Mouse (Mus musculus): Measurements from ENCODE around the gene Ush1c. TPM values are rescaled to one million over a fixed set of nuclear protein-coding genes. Genes with fewer than 3 reads are reported as not detected.
A peak's percentile ranks its signal among the peaks of the same experiment; 100 is the strongest.

Gene Ush1c
- polyA plus RNA-seq, 1 experiment from 2014 or later: 3.6 TPM

- 85% methylated on average over 7 of the region's 7 CpGs for WGBS
- H3K4me3 ChIP-seq: no peak overlapping the region
- H3K27me3 ChIP-seq (ENCODE audit: poor library complexity, severe bottlenecking): peaks cover 14% of the 10 kb centered on the region
- no peak overlapping the region for H3K27ac ChIP-seq
- no peaks in the 10 kb centered on the region for H3K9me3 ChIP-seq
- no peak for DNase-seq (ENCODE audit: extremely low spot score, low spot score)
- no peaks in the 10 kb centered on the region for H3K36me3 ChIP-seq (replicated peaks)
- H3K4me1 ChIP-seq: peaks cover 47% of the 10 kb centered on the region
Observed at GRCm38 (mm10) chr7:46157746-46158145, 80.6 kb downstream of the Ush1c start.

- H3K27me3 ChIP-seq (ENCODE audit: poor library complexity, severe bottlenecking): peaks cover 14% of the 10 kb centered on the region
- H3K4me3 ChIP-seq: no peak overlapping the region; the same call in 1 of the 2 replicates
- H3K27ac ChIP-seq: peak overlapping the region; percentile 42
- H3K4me1 ChIP-seq: peaks cover 28% of the 10 kb centered on the region
- no peak for DNase-seq (ENCODE audit: extremely low spot score, low spot score)
- 34% methylated on average over 18 of the region's 18 CpGs for WGBS
- H3K36me3 ChIP-seq (replicated peaks): no peaks in the 10 kb centered on the region
- H3K9me3 ChIP-seq: no peaks in the 10 kb centered on the region
Observed at GRCm38 (mm10) chr7:46154498-46155488, 83.5 kb downstream of the Ush1c start.

- 77% methylated on average over 9 of the region's 9 CpGs for WGBS
- Histone ChIP-seq H3K36me3 (replicated peaks) (no peaks in the 10 kb centered on the region), H3K4me1 (peaks cover 28% of the 10 kb centered on the region), H3K27ac (no peak overlapping the region), H3K4me3 (no peak overlapping the region), H3K9me3 (no peaks in the 10 kb centered on the region), H3K27me3 (ENCODE audit: poor library complexity, severe bottlenecking) (peaks cover 14% of the 10 kb centered on the region)
- no peak for DNase-seq (ENCODE audit: extremely low spot score, low spot score)
Observed at GRCm38 (mm10) chr7:46152819-46153351, 85.4 kb downstream of the Ush1c start.

GRCm38 (mm10) chr7:46147417-46147816 is 90.9 kb downstream of the Ush1c start:
- H3K27ac ChIP-seq: no peak overlapping the region
- DNase-seq (ENCODE audit: extremely low spot score, low spot score): no peak
- H3K36me3 ChIP-seq (replicated peaks): no peaks in the 10 kb centered on the region
- no peaks in the 10 kb centered on the region for H3K27me3 ChIP-seq (ENCODE audit: poor library complexity, severe bottlenecking)
- no peaks in the 10 kb centered on the region for H3K4me1 ChIP-seq
- no peak overlapping the region for H3K4me3 ChIP-seq
- 92% methylated on average over 7 of the region's 7 CpGs for WGBS
- no peaks in the 10 kb centered on the region for H3K9me3 ChIP-seq

GRCm38 (mm10) chr7:46146675-46147308 is 91.5 kb downstream of the Ush1c start:
- Histone ChIP-seq H3K27ac (no peak overlapping the region), H3K4me1 (no peaks in the 10 kb centered on the region), H3K27me3 (ENCODE audit: poor library complexity, severe bottlenecking) (no peaks in the 10 kb centered on the region), H3K4me3 (no peak overlapping the region), H3K9me3 (no peaks in the 10 kb centered on the region), H3K36me3 (replicated peaks) (no peaks in the 10 kb centered on the region)
- no peak for DNase-seq (ENCODE audit: extremely low spot score, low spot score)
- 91% methylated on average over 7 of the region's 7 CpGs for WGBS

Other genes with a start within 250 kb of the Ush1c start
- gene Abcc6, start 208.2 kb downstream of the Ush1c start, polyA plus RNA-seq (2016; fragmentation: Nextera tagmentation; extraction: Ambion mirVana): 0.10 and 0.33 TPM in 2 replicates
- gene Nomo1, start 204.8 kb downstream of the Ush1c start, polyA plus RNA-seq (2016; fragmentation: Nextera tagmentation; extraction: Ambion mirVana): 33.7 and 33.8 TPM in 2 replicates
- 0.12 and 0.54 TPM in 2 replicates for gene Kcnj11, start 137.7 kb downstream of the Ush1c start, polyA plus RNA-seq (2016; fragmentation: Nextera tagmentation; extraction: Ambion mirVana)
- 1.5 TPM in 2 replicates for gene Abcc8, start 58.5 kb downstream of the Ush1c start, polyA plus RNA-seq (2016; fragmentation: Nextera tagmentation; extraction: Ambion mirVana)
- 0.07 TPM in 1 of 2 replicates, not detected in the other for gene Otog, start 2.5 kb upstream of the Ush1c start, polyA plus RNA-seq (2016; fragmentation: Nextera tagmentation; extraction: Ambion mirVana)
- gene Myod1, start 138.0 kb upstream of the Ush1c start, polyA plus RNA-seq (2016; fragmentation: Nextera tagmentation; extraction: Ambion mirVana): not detected in 2 replicates
- gene Kcnc1, start 158.0 kb upstream of the Ush1c start, polyA plus RNA-seq (2016; fragmentation: Nextera tagmentation; extraction: Ambion mirVana): 0.20 and 0.24 TPM in 2 replicates